Mouse (Mus musculus) bone marrow macrophage, adult 2 months (primary cell): ENCODE data around the gene Rai14.

ENCODE experiments used
- CTCF ChIP-seq: IDR thresholded peaks from 2 replicates; pipeline ENCODE4 v1.5.1; 2012; ENCODE audit warnings: low read depth, mild to moderate bottlenecking, low read length, moderate library complexity
- POLR2A ChIP-seq: IDR thresholded peaks from 2 replicates; pipeline ENCODE4 v1.6.1; 2012; ENCODE audit warnings: mild to moderate bottlenecking, low read depth, low read length, borderline replicate concordance

DNA sequence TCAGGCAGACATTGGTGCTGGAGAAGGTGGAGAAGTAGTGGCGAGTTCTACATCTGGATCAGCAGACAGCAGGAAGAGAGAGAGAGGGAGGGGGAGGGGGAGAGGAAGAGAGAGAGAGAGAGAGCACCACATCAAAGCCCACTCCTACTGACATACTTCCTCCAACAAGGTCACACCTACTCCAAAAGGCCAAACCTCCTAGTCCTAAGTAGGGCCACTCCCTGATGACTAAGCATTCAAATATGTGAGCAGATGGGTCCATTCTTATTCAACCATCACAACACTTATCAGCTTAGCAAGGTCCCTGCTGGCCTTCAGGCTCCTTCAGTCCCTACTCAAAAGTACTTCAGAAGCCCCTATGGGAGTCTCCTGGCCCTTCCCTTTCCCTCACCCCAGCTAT lies 9.1 kb upstream of the Rai14 start:
- no peak for TF ChIP-seq CTCF
- no peak for TF ChIP-seq POLR2A
